Mouse (Mus musculus): ENCODE data around the gene Omg.

DNA sequence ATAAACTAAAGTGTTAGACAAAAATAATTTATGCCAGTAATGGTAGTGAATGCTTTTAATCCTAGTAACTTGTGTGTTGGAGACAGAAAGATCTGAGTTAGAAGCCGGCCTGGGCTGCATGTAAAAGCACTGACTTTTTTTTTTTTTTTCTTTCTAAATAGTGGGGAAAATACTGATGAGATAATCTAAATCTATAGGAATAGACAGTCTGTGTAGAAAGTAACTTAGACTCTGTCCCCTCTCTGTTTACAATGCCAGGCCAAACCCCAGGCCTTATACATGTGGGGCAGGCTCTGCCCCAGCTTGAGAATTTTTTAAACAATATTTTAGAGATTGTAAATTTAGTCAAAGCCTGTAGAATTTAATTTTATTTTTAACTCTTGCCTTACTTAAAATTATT is 19.1 kb upstream of the Omg start:
- TF ChIP-seq POLR2A (IDR thresholded peaks at IDR 0.05; ENCODE audit: borderline replicate concordance, insufficient read depth, low read length) (no peak), CTCF (IDR thresholded peaks at IDR 0.05; ENCODE audit: borderline replicate concordance, insufficient read depth, low read depth, low read length) (no peak)

All from cerebellum, adult 2 months (tissue).